Mouse (Mus musculus) neural tube, embryonic 13.5 days (tissue): ENCODE data around the gene Nkapl. TPM values are rescaled to one million over a fixed set of nuclear protein-coding genes. Genes with fewer than 3 reads are reported as not detected.

Source experiments
- ATAC-seq: fragments of 200-750 bp; cut with Nextera tagmentation; 2 replicates; pipeline ENCODE4 v1.8.0; 2017; ENCODE audit warnings: low read depth, mild to moderate bottlenecking, moderate TSS enrichment, moderate library complexity
- H3K27ac ChIP-seq: fragments of 300-500 bp; sonication (generic); replicated peaks from 2 replicates; pipeline ENCODE4 v1.5.1; 2015; ENCODE audit warnings: moderate library complexity, mild to moderate bottlenecking, inconsistent platforms
- H3K27me3 ChIP-seq: fragments of 300-500 bp; sonication (generic); 2 replicates; pipeline ENCODE4 v1.6.1; 2015; ENCODE audit warnings: mild to moderate bottlenecking, inconsistent platforms
- H3K36me3 ChIP-seq: fragments of 300-500 bp; sonication (generic); 2 replicates; pipeline ENCODE4 v1.6.1; 2015; ENCODE audit warnings: mild to moderate bottlenecking, inconsistent platforms
- H3K4me1 ChIP-seq: fragments of 300-500 bp; sonication (generic); replicated peaks from 2 replicates; pipeline ENCODE4 v1.6.1; 2015; ENCODE audit warnings: inconsistent platforms
- H3K4me2 ChIP-seq: fragments of 300-500 bp; sonication (generic); 2 replicates; pipeline ENCODE4 v1.6.1; 2015; ENCODE audit warnings: inconsistent platforms, mild to moderate bottlenecking, moderate library complexity
- H3K4me3 ChIP-seq: fragments of 300-500 bp; sonication (generic); 2 replicates; pipeline ENCODE4 v1.5.1; 2015; ENCODE audit warnings: mild to moderate bottlenecking, inconsistent platforms
- H3K9ac ChIP-seq: fragments of 300-500 bp; sonication (generic); 2 replicates; pipeline ENCODE4 v1.6.1; 2015; ENCODE audit warnings: moderate library complexity, mild to moderate bottlenecking, inconsistent platforms
- H3K9me3 ChIP-seq: fragments of 300-500 bp; sonication (generic); 2 replicates; pipeline ENCODE4 v1.6.1; 2016; ENCODE audit warnings: inconsistent platforms
- WGBS: fragments of 180-500 bp; shearing (Covaris S2); methylation state at CpG from one replicate; pipeline ENCODE4 v1.1.7; 2015; 5-methylcytosine and 5-hydroxymethylcytosine counted together
- microRNA counts: library from miRNA; unstranded; fragments of <30 nt; microRNA quantifications from one replicate; lab custom pipeline; 2016
- microRNA-seq: library from miRNA; unstranded; fragments of <30 nt; microRNA quantifications from one replicate; pipeline ENCODE4, GENCODE M21; 2016
- polyA plus RNA-seq: library from polyadenylated mRNA; unstranded; fragments of >200 nt; fragmentation: Nextera tagmentation; extraction: Ambion mirVana; gene quantifications from 2 replicates; pipeline ENCODE4 v1.2.1, GENCODE M21; 2015

Nkapl gene
- polyA plus RNA-seq, 1 experiment from 2014 or later, result 3.2 TPM

DNA sequence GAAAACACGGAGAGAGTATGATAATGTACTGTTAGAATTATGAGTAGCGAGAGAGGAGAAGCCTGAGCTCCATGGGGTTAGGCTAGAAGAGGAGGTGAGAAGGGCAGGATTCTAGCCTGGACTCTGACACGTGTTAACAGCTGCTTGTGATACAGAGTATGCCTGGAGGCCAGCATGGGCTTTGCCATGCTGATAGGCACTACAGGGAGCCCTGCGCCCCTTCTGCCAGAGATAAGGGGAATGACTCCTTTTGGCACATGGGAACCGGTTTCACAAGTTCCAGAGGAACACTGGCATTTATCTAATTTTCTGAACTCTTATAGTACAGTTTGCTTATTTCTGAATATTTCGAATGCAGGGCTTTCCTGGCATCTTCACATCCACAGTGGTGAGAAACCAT is 49.4 kb downstream of the Nkapl start:
- Histone ChIP-seq H3K4me1 (no peaks in the 10 kb centered on the region), H3K9me3 (no peaks in the 10 kb centered on the region), H3K36me3 (no peaks in the 10 kb centered on the region), H3K9ac (no peak overlapping the region), H3K27me3 (no peaks in the 10 kb centered on the region), H3K27ac (no peak overlapping the region), H3K4me3 (no peak overlapping the region), H3K4me2 (no peak overlapping the region)
- no peak for ATAC-seq
- 68% methylated on average over 6 of the region's 6 CpGs for WGBS

DNA sequence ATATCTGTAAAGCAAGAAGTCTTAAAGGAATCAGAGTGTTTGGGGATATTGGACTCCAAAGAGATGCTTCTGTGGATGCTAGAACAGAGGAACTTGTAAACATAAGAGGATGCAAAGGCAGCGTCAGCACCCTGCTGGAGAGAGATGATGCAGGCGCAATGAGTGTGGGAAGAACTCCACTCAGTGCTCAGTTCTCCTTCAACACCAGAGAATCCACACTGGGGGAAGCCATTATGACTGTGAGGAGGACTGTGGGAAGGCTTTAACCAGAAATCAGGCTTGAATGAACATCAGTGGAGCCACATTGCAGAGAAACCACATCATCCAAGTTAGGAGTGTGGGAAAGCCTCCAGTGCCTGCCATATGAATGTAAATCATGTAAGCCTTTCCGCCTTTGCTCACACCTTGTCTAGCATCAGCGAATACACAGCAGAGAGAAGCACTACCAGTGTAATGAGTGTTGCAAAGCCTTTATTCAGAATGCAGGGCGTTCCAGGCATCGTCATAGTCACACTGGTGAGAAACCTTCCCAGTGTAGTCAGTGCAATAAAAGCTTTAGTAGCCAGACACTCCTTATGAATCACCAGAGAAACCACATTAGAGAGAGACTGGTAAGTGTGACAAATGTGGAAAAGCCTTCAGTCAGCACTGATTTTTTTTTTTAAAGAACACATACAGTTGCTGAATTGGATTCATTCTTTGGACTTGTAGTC is 50.9 kb downstream of the Nkapl start:
- no peaks in the 10 kb centered on the region for H3K36me3 ChIP-seq
- H3K27me3 ChIP-seq, result no peaks in the 10 kb centered on the region
- H3K4me1 ChIP-seq, result no peaks in the 10 kb centered on the region
- no peak overlapping the region for H3K9ac ChIP-seq
- WGBS, result 62% methylated on average over 6 of the region's 6 CpGs
- H3K9me3 ChIP-seq, result no peaks in the 10 kb centered on the region
- H3K4me3 ChIP-seq, result no peak overlapping the region
- ATAC-seq, result no peak
- H3K4me2 ChIP-seq, result no peak overlapping the region
- H3K27ac ChIP-seq, result no peak overlapping the region

MicroRNAs within 50 kb of the gene (microRNA counts, 519-probe panel; counts per million panel counts)
- microRNA mmu-miR-1896 (lab: Ali Mortazavi, UCI), result 3,875 counts per million, percentile 61 among the panel's probes with 10 or more counts

Small RNA genes lying within 50 kb of the gene (microRNA-seq; reads per million reads assigned to microRNA genes)
- gene Mir1896, result not detected

Other genes with a start within 250 kb of the Nkapl start
- gene Gpx5, start 175.8 kb downstream of the Nkapl start, polyA plus RNA-seq, result not detected in 2 replicates
- gene Gpx6, start 156.4 kb downstream of the Nkapl start, polyA plus RNA-seq, result not detected in 2 replicates
- gene Olfr1367, start 121.6 kb downstream of the Nkapl start, polyA plus RNA-seq, result not detected in 2 replicates
- 13.8 and 14.4 TPM in 2 replicates for gene Zscan12, start 105.7 kb downstream of the Nkapl start, polyA plus RNA-seq
- 72.1 and 84.0 TPM in 2 replicates for gene Zkscan3, start 65.8 kb downstream of the Nkapl start, polyA plus RNA-seq
- gene Pgbd1, start 27.5 kb downstream of the Nkapl start, polyA plus RNA-seq, result 3.4 and 3.9 TPM in 2 replicates
- 23.5 and 27.9 TPM in 2 replicates for gene Zscan26, start 14.8 kb downstream of the Nkapl start, polyA plus RNA-seq
- 8.9 and 9.0 TPM in 2 replicates for gene Zkscan4, start 10.4 kb upstream of the Nkapl start, polyA plus RNA-seq
- gene Gm10065, start 10.9 kb upstream of the Nkapl start, polyA plus RNA-seq, result not detected in 2 replicates
- gene AK157302, start 26.7 kb upstream of the Nkapl start, polyA plus RNA-seq, result 0.71 and 0.96 TPM in 2 replicates
- 9.0 and 17.5 TPM in 2 replicates for gene Gm11273, start 32.9 kb upstream of the Nkapl start, polyA plus RNA-seq
- gene Zkscan8, start 62.6 kb upstream of the Nkapl start, polyA plus RNA-seq, result 5.2 and 5.6 TPM in 2 replicates
- 0.13 and 0.32 TPM in 2 replicates for gene Olfr1366, start 74.3 kb upstream of the Nkapl start, polyA plus RNA-seq
- gene Olfr1535, start 91.4 kb upstream of the Nkapl start, polyA plus RNA-seq, result not detected in 2 replicates
- gene Olfr1364, start 113.2 kb upstream of the Nkapl start, polyA plus RNA-seq, result not detected in 2 replicates
- not detected in 2 replicates for gene Olfr1362, start 145.5 kb upstream of the Nkapl start, polyA plus RNA-seq
- gene Olfr11, start 174.0 kb upstream of the Nkapl start, polyA plus RNA-seq, result 0.07 TPM in 1 of 2 replicates, not detected in the other
- not detected in 2 replicates for gene Olfr1361, start 194.9 kb upstream of the Nkapl start, polyA plus RNA-seq
- not detected in 2 replicates for gene Olfr1360, start 208.9 kb upstream of the Nkapl start, polyA plus RNA-seq
- gene Olfr1359, start 229.6 kb upstream of the Nkapl start, polyA plus RNA-seq, result not detected in 2 replicates
- gene Hist1h2bl, start 247.6 kb upstream of the Nkapl start, polyA plus RNA-seq, result 1.4 and 1.5 TPM in 2 replicates
- 5.9 TPM in 1 of 2 replicates, not detected in the other for gene Hist1h2ai, start 247.9 kb upstream of the Nkapl start, polyA plus RNA-seq
- gene Hist1h3h, start 249.2 kb upstream of the Nkapl start, polyA plus RNA-seq, result 2.7 and 3.3 TPM in 2 replicates